In the genomic region with DNA sequence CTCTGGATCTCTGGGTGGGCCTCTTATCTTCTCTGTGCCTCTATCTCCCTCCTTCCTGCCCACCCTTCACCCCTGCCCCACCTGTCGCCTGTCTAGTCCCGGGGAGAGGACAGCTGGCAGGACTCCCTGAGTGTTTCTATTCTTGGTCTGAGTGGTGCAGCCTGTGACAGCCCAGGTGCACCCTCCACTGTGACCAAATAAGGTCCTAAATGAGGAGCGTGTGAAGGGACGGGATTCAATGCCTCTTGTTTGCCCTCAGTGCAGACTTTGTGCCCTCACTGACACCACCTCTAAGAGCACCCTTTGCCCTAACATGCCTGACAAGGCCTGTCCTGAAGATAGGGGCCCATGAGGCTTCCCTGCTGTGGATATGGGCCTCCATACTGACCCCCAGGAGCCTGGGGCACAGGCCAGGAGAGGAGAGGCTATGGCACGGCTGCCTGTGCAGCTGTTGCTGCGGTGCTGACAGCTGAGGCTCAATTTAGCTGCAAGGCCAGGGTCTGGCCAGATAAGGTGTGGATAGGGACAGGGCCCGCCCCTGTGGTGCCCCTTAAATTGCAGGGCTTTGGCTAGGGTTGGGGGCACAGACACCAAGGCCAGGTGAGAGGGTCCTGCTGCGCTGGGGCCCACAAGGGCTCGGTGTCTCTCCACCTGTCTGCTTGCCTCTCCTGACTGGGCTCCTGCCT, we compare ENCODE assay signal across 8 mouse cellular contexts. TPM values are rescaled to one million over a fixed set of nuclear protein-coding genes. Genes with fewer than 3 reads are reported as not detected.
DNase-seq lines count a peak whose midpoint lies in the region; ATAC-seq and TF ChIP-seq lines count a peak whose summit lies in the region.

No protein-coding gene starts in this region.

- no peaks in the 10 kb centered on the region for H3K36me3 ChIP-seq in forebrain, embryonic 12.5 days (replicated peaks)
- no peaks in the 10 kb centered on the region for H3K36me3 ChIP-seq in forebrain, postnatal 0 days (ENCODE audit: insufficient read depth)
- no peaks in the 10 kb centered on the region for H3K36me3 ChIP-seq in embryonic facial prominence, embryonic 11.5 days (replicated peaks; ENCODE audit: control insufficient read depth, insufficient read depth, low read depth, low read length)
- H3K36me3 ChIP-seq in liver, embryonic 16.5 days (ENCODE audit: control insufficient read depth, insufficient read depth), result peaks cover 8% of the 10 kb centered on the region

- no peak for ATAC-seq in forebrain, embryonic 12.5 days (ENCODE audit: low FRiP score)
- ATAC-seq in forebrain, postnatal 0 days, result no peak
- no peak for ATAC-seq in embryonic facial prominence, embryonic 11.5 days (replicated peaks; ENCODE audit: insufficient number of reproducible peaks, low FRiP score, low TSS enrichment, low read depth)
- no peak for ATAC-seq in liver, embryonic 16.5 days (ENCODE audit: low read depth)
- ATAC-seq in CD4-positive, CD25-positive, alpha-beta regulatory T cell, adult 4 months, result no peak

- no peak overlapping the region for H3K4me3 ChIP-seq in forebrain, embryonic 12.5 days (replicated peaks)
- H3K4me3 ChIP-seq in forebrain, postnatal 0 days (ENCODE audit: low read depth, low read length), result no peak overlapping the region
- no peak overlapping the region for H3K4me3 ChIP-seq in embryonic facial prominence, embryonic 11.5 days (ENCODE audit: low read depth, low read length)
- H3K4me3 ChIP-seq in liver, embryonic 16.5 days (ENCODE audit: low read depth, low read length), result no peak overlapping the region

- peaks cover 27% of the 10 kb centered on the region for H3K27me3 ChIP-seq in forebrain, embryonic 12.5 days
- peaks cover 9% of the 10 kb centered on the region; the same call in 1 of the 2 replicates for H3K27me3 ChIP-seq in forebrain, postnatal 0 days (ENCODE audit: insufficient read depth, low read length)
- H3K27me3 ChIP-seq in embryonic facial prominence, embryonic 11.5 days (ENCODE audit: control insufficient read depth, insufficient read depth, low read length), result peaks cover 6% of the 10 kb centered on the region; the same call in 1 of the 2 replicates
- peaks cover 32% of the 10 kb centered on the region for H3K27me3 ChIP-seq in liver, embryonic 16.5 days (ENCODE audit: control insufficient read depth, insufficient read depth, low read depth, low read length)

- H3K4me1 ChIP-seq in forebrain, embryonic 12.5 days, result peaks cover 46% of the 10 kb centered on the region
- H3K4me1 ChIP-seq in forebrain, postnatal 0 days (ENCODE audit: insufficient read depth), result peaks cover 26% of the 10 kb centered on the region
- H3K4me1 ChIP-seq in embryonic facial prominence, embryonic 11.5 days (ENCODE audit: control insufficient read depth, insufficient read depth, low read length), result 0 out of 2 replicates have a peak, but pooled peaks cover 3% of the 10 kb centered on the region
- H3K4me1 ChIP-seq in liver, embryonic 16.5 days (ENCODE audit: control insufficient read depth, low read depth, low read length), result peaks cover 50% of the 10 kb centered on the region

- DNase-seq in forebrain, postnatal 0 days, result no peak
- DNase-seq in embryonic facial prominence, embryonic 11.5 days (ENCODE audit: low spot score), result no peak
- DNase-seq in heart, postnatal 10 days, result peak; percentile 85 to 90
- DNase-seq in adrenal gland, postnatal 10 days, result no peak
- DNase-seq in ovary, adult 18-20 months (ENCODE audit: low spot score), result no peak

- TF ChIP-seq CTCF in forebrain, postnatal 0 days (IDR thresholded peaks at IDR 0.05; ENCODE audit: low read depth), result no peak

- H3K9me3 ChIP-seq in forebrain, embryonic 12.5 days, result no peaks in the 10 kb centered on the region
- no peaks in the 10 kb centered on the region for H3K9me3 ChIP-seq in forebrain, postnatal 0 days (ENCODE audit: low read length)
- H3K9me3 ChIP-seq in embryonic facial prominence, embryonic 11.5 days (replicated peaks; ENCODE audit: control insufficient read depth, low read length), result no peaks in the 10 kb centered on the region
- no peaks in the 10 kb centered on the region for H3K9me3 ChIP-seq in liver, embryonic 16.5 days (replicated peaks; ENCODE audit: control insufficient read depth, low read length)

- H3K27ac ChIP-seq in forebrain, embryonic 12.5 days, result 0 out of 2 replicates have a peak overlapping the region, but pooled peaks have one; percentile 19
- no peak overlapping the region for H3K27ac ChIP-seq in forebrain, postnatal 0 days (ENCODE audit: low read depth, low read length)
- no peak overlapping the region for H3K27ac ChIP-seq in embryonic facial prominence, embryonic 11.5 days (replicated peaks; ENCODE audit: low read depth, low read length)
- peak overlapping the region; percentile 53; the same call in 1 of the 2 replicates for H3K27ac ChIP-seq in liver, embryonic 16.5 days (ENCODE audit: low read length)

- 65% methylated on average over 9 of the region's 9 CpGs for whole genome bisulfite sequencing in forebrain, embryonic 12.5 days
- WGBS in forebrain, postnatal 0 days, result 64% methylated on average over 9 of the region's 9 CpGs
- 46% methylated on average over 9 of the region's 9 CpGs for WGBS in embryonic facial prominence, embryonic 11.5 days
- WGBS in liver, embryonic 16.5 days (ENCODE audit: insufficient replicate concordance), result 33% methylated on average over 9 of the region's 9 CpGs

- H3K4me2 ChIP-seq in forebrain, embryonic 12.5 days, result no peak overlapping the region
- H3K4me2 ChIP-seq in forebrain, postnatal 0 days (ENCODE audit: low read depth), result no peak overlapping the region
- no peak overlapping the region for H3K4me2 ChIP-seq in embryonic facial prominence, embryonic 11.5 days (ENCODE audit: low read depth, low read length)
- no peak overlapping the region for H3K4me2 ChIP-seq in liver, embryonic 16.5 days (ENCODE audit: low read depth, low read length)

- no peak overlapping the region for H3K9ac ChIP-seq in forebrain, embryonic 12.5 days
- H3K9ac ChIP-seq in forebrain, postnatal 0 days, result no peak overlapping the region
- H3K9ac ChIP-seq in embryonic facial prominence, embryonic 11.5 days (replicated peaks; ENCODE audit: low read length), result peak overlapping the region; percentile 18; the same call in 1 of the 2 replicates
- peak overlapping the region; percentile 51 for H3K9ac ChIP-seq in liver, embryonic 16.5 days (ENCODE audit: low read depth, low read length)

- intact Hi-C loops in heart, postnatal 10 days (cut with DNase I), result no loop called here

RNA-seq across cellular contexts. Expression of gene Josd2, which starts 5.3 kb away (rescaled TPM):
- 47.2 and 56.8 TPM in 2 replicates for polyA plus RNA-seq in forebrain, embryonic 12.5 days (2016; fragmentation: Nextera tagmentation; extraction: Ambion mirVana)
- 27.6 and 39.3 TPM in 2 replicates for total RNA-seq in forebrain, postnatal 0 days (2014; rRNA removed)
- polyA plus RNA-seq in forebrain, postnatal 0 days (2015; fragmentation: Nextera tagmentation; extraction: Ambion mirVana), result 28.6 and 31.7 TPM in 2 replicates
- 61.1 and 66.4 TPM in 2 replicates for polyA plus RNA-seq in embryonic facial prominence, embryonic 11.5 days (2014; fragmentation: Nextera tagmentation; extraction: Ambion mirVana)
- total RNA-seq in heart, postnatal 10 days (2021), result 10 to 100 TPM; 70.3 to 79.0 TPM
- 159 and 174 TPM in 2 replicates for polyA plus RNA-seq in liver, embryonic 16.5 days (2015; fragmentation: Nextera tagmentation; extraction: Ambion mirVana)
- total RNA-seq in adrenal gland, postnatal 10 days (2021), result 10 to 100 TPM; 42.2 to 52.0 TPM
- polyA plus RNA-seq in CD4-positive, CD25-positive, alpha-beta regulatory T cell, adult 4 months (2017; shearing (Covaris generic)), result 10 to 100 TPM; 54.9 to 76.4 TPM

RNA-seq across cellular contexts. Expression of gene Aspdh, which starts 7.9 kb away (rescaled TPM):
- polyA plus RNA-seq in forebrain, embryonic 12.5 days (2016; fragmentation: Nextera tagmentation; extraction: Ambion mirVana), result 4.8 TPM in 2 replicates
- total RNA-seq in forebrain, postnatal 0 days (2014; rRNA removed), result 4.4 and 20.3 TPM in 2 replicates
- polyA plus RNA-seq in forebrain, postnatal 0 days (2015; fragmentation: Nextera tagmentation; extraction: Ambion mirVana), result 1.6 and 2.2 TPM in 2 replicates
- not detected in 2 replicates for polyA plus RNA-seq in embryonic facial prominence, embryonic 11.5 days (2014; fragmentation: Nextera tagmentation; extraction: Ambion mirVana)
- under 1 TPM; 0.79 to 0.93 TPM for total RNA-seq in heart, postnatal 10 days (2021)
- 19.4 and 23.5 TPM in 2 replicates for polyA plus RNA-seq in liver, embryonic 16.5 days (2015; fragmentation: Nextera tagmentation; extraction: Ambion mirVana)
- 10 to 100 TPM in 1 of 2 experiments, 1 to 10 TPM in 1; 8.4 to 14.5 TPM for total RNA-seq in adrenal gland, postnatal 10 days (2021)
- polyA plus RNA-seq in CD4-positive, CD25-positive, alpha-beta regulatory T cell, adult 4 months (2017; shearing (Covaris generic)), result under 1 TPM in 1 of 2 experiments, not detected in 1; 0.73 TPM

RNA-seq across cellular contexts. Expression of gene Emc10, which starts 23.2 kb away (rescaled TPM):
- 121 and 125 TPM in 2 replicates for polyA plus RNA-seq in forebrain, embryonic 12.5 days (2016; fragmentation: Nextera tagmentation; extraction: Ambion mirVana)
- total RNA-seq in forebrain, postnatal 0 days (2014; rRNA removed), result 212 and 238 TPM in 2 replicates
- polyA plus RNA-seq in forebrain, postnatal 0 days (2015; fragmentation: Nextera tagmentation; extraction: Ambion mirVana), result 168 and 171 TPM in 2 replicates
- polyA plus RNA-seq in embryonic facial prominence, embryonic 11.5 days (2014; fragmentation: Nextera tagmentation; extraction: Ambion mirVana), result 76.4 and 89.8 TPM in 2 replicates
- total RNA-seq in heart, postnatal 10 days (2021), result 100 to 1,000 TPM; 101 to 102 TPM
- 34.4 and 40.6 TPM in 2 replicates for polyA plus RNA-seq in liver, embryonic 16.5 days (2015; fragmentation: Nextera tagmentation; extraction: Ambion mirVana)
- 10 to 100 TPM; 88.8 to 91.1 TPM for total RNA-seq in adrenal gland, postnatal 10 days (2021)
- polyA plus RNA-seq in CD4-positive, CD25-positive, alpha-beta regulatory T cell, adult 4 months (2017; shearing (Covaris generic)), result 10 to 100 TPM; 15.2 to 16.1 TPM

RNA-seq across cellular contexts. Expression of gene Fam71e1, which starts 23.3 kb away (rescaled TPM):
- polyA plus RNA-seq in forebrain, embryonic 12.5 days (2016; fragmentation: Nextera tagmentation; extraction: Ambion mirVana), result 29.8 and 34.2 TPM in 2 replicates
- 21.1 and 22.0 TPM in 2 replicates for total RNA-seq in forebrain, postnatal 0 days (2014; rRNA removed)
- 23.1 and 27.2 TPM in 2 replicates for polyA plus RNA-seq in forebrain, postnatal 0 days (2015; fragmentation: Nextera tagmentation; extraction: Ambion mirVana)
- 10.8 and 11.2 TPM in 2 replicates for polyA plus RNA-seq in embryonic facial prominence, embryonic 11.5 days (2014; fragmentation: Nextera tagmentation; extraction: Ambion mirVana)
- 1 to 10 TPM; 5.1 to 6.0 TPM for total RNA-seq in heart, postnatal 10 days (2021)
- 1.3 and 1.4 TPM in 2 replicates for polyA plus RNA-seq in liver, embryonic 16.5 days (2015; fragmentation: Nextera tagmentation; extraction: Ambion mirVana)
- total RNA-seq in adrenal gland, postnatal 10 days (2021), result 10 to 100 TPM; 12.4 to 16.0 TPM
- polyA plus RNA-seq in CD4-positive, CD25-positive, alpha-beta regulatory T cell, adult 4 months (2017; shearing (Covaris generic)), result 1 to 10 TPM; 3.9 to 5.4 TPM

RNA-seq across cellular contexts. Expression of gene Lrrc4b, which starts 44.3 kb away (rescaled TPM):
- 10.6 and 12.0 TPM in 2 replicates for polyA plus RNA-seq in forebrain, embryonic 12.5 days (2016; fragmentation: Nextera tagmentation; extraction: Ambion mirVana)
- 347 and 391 TPM in 2 replicates for total RNA-seq in forebrain, postnatal 0 days (2014; rRNA removed)
- polyA plus RNA-seq in forebrain, postnatal 0 days (2015; fragmentation: Nextera tagmentation; extraction: Ambion mirVana), result 19.5 and 22.2 TPM in 2 replicates
- polyA plus RNA-seq in embryonic facial prominence, embryonic 11.5 days (2014; fragmentation: Nextera tagmentation; extraction: Ambion mirVana), result 1.9 and 3.2 TPM in 2 replicates
- 10 to 100 TPM; 28.3 to 39.0 TPM for total RNA-seq in heart, postnatal 10 days (2021)
- polyA plus RNA-seq in liver, embryonic 16.5 days (2015; fragmentation: Nextera tagmentation; extraction: Ambion mirVana), result not detected in 2 replicates
- 10 to 100 TPM in 1 of 2 experiments, 1 to 10 TPM in 1; 5.5 to 10.0 TPM for total RNA-seq in adrenal gland, postnatal 10 days (2021)
- not detected for polyA plus RNA-seq in CD4-positive, CD25-positive, alpha-beta regulatory T cell, adult 4 months (2017; shearing (Covaris generic))

Comparison
In these comparisons a context has a peak if more than half of its experiments do, and no peak if none do; other contexts are left out.
1. H3K27ac ChIP-seq: peak in forebrain, embryonic 12.5 days (single experiment) and liver, embryonic 16.5 days (single experiment); none in forebrain, postnatal 0 days (single experiment) and embryonic facial prominence, embryonic 11.5 days (single experiment).
2. H3K9ac ChIP-seq: peak in embryonic facial prominence, embryonic 11.5 days (single experiment) and liver, embryonic 16.5 days (single experiment); none in forebrain, embryonic 12.5 days (single experiment) and forebrain, postnatal 0 days (single experiment).
3. DNase-seq: peak in heart, postnatal 10 days (2 of 2); none in forebrain, postnatal 0 days (single experiment), embryonic facial prominence, embryonic 11.5 days (single experiment), adrenal gland, postnatal 10 days (single experiment) and ovary, adult 18-20 months (single experiment).